Mouse (Mus musculus) B cell, adult 2 months (primary cell): Measurements from ENCODE around the gene Rwdd2a.
"Not testable (repeated sequence)": the region's sequence is repeated elsewhere in the genome, so short reads cannot be mapped to it uniquely, and the experiment has no call there.

Experiments used
- DNase-seq, 2 experiments: peaks; one replicate each; pipeline ENCODE4 v3.0.0; 2022

The Rwdd2a gene

DNA sequence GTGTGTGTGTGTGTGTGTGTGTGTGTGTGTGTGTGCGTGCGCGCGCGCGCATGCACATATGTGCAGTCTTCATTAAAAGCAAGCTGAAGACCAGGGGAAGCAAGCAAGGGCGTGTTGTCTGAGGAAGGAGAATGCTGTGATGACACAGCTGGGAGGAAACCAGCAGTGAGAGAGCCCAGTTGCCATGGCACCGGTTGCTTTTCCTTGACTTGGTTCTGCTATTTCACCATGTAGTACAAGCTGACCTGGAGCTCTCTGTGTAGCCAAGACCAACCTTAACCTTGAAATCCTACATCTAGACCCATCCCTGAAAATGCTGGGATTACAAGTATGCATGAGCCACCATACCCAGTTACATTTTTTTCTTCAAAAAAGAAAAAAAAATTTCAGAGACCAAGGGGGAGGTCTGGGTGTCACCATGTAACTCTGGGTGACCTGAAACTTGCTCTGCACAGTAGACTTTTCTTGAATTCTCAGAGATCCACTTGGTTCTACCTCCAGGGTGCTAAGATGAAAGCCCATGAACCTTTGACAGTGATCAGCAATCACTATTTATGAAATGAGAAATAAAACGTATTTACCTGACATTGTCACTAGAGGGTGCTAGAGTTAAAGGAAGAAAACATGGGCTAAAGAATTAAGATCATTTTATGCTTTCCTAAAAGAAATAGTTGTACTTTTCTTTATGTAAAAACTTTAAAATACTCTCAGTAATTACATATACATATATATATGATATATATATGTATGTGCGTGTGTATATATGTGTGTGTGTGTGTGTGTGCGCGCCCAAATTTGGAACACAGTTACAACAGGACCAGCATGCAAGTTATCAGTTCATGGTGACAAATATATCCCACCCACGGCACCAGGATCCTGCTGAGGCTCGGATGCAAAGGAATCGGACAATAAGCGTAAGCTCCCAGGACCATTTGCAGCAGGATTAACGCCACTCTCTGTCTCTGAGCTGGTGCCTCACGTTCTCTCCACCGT, 21.2 kb downstream of the Rwdd2a start:
- peak in 1 of 2 experiments; percentile 23 for DNase-seq

DNA sequence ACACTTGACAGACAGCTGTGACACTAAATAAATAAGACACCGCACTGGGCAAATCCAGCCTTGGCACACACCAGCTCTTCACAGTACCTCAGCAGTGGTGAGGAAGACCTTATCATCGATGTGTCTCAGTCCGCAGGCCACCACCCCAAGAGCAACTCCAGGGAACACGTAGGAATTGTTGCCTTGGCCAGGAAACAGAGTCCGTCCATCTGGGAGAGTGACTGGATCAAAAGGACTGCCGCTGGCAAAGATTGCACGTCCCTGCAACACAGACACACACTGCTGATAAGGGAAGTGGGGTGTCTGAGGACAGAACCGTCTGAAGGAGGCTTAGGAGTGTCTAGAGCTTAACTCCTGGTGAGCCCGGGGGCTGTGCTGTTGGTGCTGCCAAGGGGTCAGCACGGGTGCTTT, 22.6 kb downstream of the Rwdd2a start:
- DNase-seq = not testable (repeated sequence)

DNA sequence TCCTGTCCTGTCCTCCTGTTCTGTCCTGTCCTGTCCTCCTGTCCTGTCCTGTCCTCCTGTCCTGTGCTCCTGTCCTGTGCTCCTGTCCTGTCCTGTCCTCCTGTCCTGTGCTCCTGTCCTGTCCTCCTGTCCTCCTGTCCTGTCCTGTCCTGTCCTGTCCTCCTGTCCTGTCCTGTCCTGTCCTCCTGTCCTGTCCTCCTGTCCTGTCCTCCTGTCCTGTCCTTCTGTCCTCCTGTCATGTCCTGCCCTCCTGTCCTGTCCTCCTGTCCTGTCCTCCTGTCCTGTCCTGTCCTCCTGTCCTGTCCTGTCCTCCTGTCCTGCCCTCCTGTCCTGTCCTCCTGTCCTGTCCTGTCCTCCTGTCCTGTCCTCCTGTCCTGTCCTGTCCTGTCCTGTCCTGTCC, 25.2 kb downstream of the Rwdd2a start:
- not testable (repeated sequence) for DNase-seq

DNA sequence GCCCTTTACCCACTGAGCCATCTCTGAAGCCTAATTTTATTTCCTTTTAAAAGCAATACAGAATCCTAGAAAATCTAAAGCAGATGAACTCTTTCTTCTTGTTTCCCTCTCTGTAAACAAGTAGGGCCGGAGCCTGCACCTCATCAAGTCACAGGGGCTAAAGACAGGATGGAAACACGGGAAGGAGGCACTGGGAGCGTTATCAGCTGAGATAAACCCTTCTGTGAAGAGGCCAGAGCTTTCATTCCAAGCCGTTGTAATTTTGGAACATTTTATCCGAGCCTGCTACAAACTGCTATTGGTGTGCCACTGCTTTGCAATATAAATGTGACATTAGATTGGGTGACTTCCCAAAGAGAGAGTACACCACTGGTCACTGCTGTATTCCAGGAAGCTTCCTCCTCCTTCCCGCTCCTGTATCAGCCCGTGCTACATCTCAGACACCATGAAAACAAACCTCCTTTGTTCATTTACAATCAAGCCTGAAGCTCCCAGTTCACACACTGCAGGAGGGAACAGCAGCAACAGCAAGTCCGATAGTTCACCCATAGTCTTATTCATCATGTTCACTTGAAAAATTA, 28.0 kb downstream of the Rwdd2a start:
- DNase-seq = no peak

DNA sequence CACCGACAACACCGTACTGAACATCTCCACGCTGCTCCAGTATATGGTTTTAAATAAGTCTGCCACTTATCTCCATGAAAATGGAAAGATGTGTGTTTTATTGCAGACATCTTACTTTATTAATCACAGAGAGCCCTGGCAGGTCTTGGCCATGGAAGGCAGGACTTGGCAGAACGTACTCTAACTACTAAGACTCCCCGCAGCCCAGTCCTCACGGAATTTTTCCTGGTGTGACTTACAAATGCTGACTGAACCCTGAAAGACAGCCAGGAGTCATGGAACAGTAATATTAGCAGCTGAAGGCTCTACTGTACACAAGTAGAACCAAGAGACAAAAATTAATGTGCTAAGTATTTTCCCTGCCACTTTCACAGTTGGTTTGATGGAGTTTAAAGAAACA, 34.0 kb downstream of the Rwdd2a start:
- DNase-seq = no peak

DNA sequence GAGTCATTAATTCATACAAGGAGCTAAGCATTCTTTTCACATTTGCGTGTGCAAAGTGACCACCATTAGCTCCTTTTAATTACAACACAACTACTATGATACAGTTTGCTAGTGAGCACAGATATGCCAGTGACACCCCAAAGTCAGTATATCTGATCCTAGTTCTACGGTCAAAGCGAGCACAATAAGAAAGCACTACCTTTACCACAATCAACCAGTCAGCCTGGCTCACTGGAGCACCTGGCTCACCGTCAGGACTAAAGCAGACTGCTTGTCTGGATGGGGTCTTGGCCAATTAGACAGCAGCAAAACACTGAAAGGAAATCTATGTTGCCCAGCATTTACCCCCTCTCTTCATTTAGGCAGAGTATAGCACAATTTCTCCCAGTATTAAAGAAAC, 40.3 kb downstream of the Rwdd2a start:
- no peak for DNase-seq

DNA sequence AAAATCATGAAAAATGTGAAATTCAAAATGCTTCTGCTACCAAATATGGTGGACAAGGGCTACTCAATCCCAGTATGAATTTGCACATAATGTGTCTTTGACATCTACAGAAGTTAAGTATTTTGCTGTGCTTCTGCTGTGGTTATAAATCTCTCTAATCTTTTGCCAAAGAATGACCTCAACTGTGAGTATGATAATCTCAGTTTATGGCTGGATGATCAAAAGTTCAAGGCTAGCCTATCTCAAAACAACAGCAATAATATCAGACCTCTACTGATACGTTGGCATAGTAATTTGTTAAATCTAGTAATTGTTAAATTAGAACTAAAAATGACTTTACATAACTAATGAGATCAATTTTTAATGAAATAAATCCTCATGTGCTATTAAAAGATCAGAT, 44.0 kb downstream of the Rwdd2a start:
- DNase-seq = no peak

DNA sequence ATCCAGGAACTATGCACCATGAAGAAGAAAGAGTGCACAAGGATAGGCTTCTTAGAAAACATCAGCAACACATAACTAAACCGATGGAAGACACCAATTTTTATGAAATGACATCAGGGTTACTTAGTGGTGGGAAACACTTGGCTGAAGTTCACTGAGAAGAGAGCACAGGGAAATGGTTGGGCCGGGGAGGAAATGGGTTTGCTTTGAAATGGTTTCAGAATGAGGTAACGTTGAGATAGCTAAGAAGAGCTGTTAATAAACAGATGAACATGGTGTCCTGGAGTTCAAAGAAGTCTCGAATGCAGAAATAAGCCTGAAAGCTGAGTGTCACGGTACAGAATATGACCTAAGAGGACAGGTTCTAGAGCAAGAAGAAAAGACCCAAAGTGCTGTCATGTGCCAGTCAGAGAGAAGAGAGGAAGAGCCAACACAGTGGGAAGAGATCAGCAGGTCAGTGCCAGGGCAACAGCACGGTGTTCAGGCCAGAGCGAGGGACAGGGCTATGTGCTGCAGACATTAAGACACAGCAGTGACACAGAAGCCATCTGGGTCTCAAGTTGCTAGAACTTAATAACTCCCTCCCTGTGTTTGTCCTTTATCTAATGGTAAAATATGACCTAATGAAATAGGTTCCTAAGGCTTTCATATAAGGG, 46.2 kb downstream of the Rwdd2a start:
- no peak for DNase-seq

DNA sequence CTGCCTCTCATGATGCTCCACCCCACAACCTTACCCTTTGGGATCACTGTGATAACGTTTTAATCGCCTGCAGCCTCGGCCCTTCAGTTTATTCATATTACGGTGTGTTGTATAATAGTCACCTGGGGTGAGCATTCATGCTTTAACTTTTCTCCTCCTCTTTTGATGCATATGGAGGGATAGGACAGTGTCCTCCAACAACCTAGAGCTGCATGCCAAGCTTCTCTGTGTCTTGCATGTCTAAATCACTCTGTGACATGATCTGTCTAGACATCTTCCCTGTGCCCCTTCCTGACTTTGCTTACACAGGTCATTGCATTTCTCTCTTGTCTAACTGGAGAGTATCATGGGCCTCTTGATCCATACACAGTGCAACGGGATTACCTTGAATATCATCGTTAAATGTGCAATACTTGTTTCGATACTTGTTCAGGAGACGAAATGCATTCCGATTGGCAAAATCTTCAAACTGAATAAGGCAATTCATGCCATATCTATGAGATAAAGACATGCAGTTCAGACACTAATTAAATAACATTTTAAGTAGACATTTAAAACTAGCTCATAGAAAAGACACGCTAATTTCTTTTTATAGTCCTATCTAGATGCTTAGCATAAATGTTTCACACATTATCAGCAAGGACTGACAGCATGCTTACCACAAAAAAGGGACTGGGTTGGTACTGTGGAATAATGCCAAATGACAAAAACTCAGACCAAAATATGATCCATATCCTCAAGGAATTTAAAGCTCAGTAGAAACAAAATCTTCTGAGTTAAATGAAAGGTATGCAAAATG, 47.7 kb downstream of the Rwdd2a start:
- no peak for DNase-seq

DNA sequence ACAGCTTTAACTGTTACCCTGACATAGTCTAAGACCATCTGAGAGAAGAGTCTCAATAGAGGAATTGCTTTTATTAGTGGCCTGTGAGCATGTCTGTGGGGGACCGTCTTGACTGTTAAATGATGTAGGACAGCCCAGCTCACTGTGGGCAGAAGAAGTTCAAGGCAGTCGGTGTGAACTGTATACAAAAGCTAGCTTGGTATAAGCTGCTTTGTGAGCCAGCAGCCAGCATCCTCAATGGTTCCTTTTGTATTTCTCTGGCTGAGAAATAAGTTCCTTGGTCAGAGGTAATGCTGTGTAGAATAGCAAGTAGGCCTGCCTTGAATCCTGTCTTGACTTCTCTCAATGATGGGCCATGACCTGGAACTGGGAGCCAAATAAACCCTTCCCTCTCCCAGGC, 50.3 kb downstream of the Rwdd2a start:
- no peak for DNase-seq

DNA sequence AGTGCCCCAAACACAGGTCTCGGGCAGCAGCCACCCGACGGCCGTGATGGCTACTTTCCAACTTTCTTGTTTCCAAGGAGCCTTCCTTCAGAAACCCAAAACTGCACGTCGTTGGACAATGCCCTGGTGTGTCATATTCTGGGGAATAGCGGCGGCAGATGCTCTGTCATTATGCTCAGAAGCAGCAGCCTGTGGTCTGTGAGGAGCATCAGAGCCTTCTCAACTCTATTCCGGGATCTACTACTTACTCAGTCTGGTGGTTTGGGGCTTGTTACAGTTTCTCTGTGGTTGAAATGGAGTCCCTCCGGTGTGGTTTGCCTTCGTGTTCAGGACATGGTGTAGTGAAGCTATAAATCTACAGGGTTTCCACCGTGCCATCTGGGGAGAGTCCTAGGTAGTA, 52.2 kb downstream of the Rwdd2a start:
- no peak for DNase-seq
